Mouse (Mus musculus) cerebellum, postnatal 25 days (tissue): ENCODE data around the gene Arid2.
"Not testable (repeated sequence)": the region's sequence is repeated elsewhere in the genome, so short reads cannot be mapped to it uniquely, and the experiment has no call there.

ENCODE experiments used
- DNase-seq, 2 experiments: peaks; one replicate each; pipeline ENCODE4 v3.0.0; 2021; ENCODE audit warnings: mixed read lengths in 2 of 2

The Arid2 gene

GRCm38 (mm10) chr15:96286015-96286934 lies 1.0 kb upstream of the Arid2 start:
- peak; percentile 96 to 97 for DNase-seq

- DNase-seq = no peak
Measured at GRCm38 (mm10) chr15:96286935-96287292, 404 bp upstream of the Arid2 start.

- peak; percentile 73 for DNase-seq
Measured at GRCm38 (mm10) chr15:96287976-96288835, 888 bp downstream of the Arid2 start.

- DNase-seq = no peak
Measured at GRCm38 (mm10) chr15:96288836-96289390, 1.6 kb downstream of the Arid2 start.

GRCm38 (mm10) chr15:96290001-96290400 lies 2.7 kb downstream of the Arid2 start:
- no peak for DNase-seq

GRCm38 (mm10) chr15:96293444-96293843 lies 6.1 kb downstream of the Arid2 start:
- no peak for DNase-seq

- no peak for DNase-seq
Measured at GRCm38 (mm10) chr15:96297078-96297590, 9.8 kb downstream of the Arid2 start.

GRCm38 (mm10) chr15:96297623-96298188 lies 10.4 kb downstream of the Arid2 start:
- no peak for DNase-seq

GRCm38 (mm10) chr15:96309310-96309709 lies 22.0 kb downstream of the Arid2 start:
- no peak for DNase-seq

- DNase-seq = no peak
Measured at GRCm38 (mm10) chr15:96312902-96313301, 25.6 kb downstream of the Arid2 start.

- no peak for DNase-seq
Measured at GRCm38 (mm10) chr15:96315664-96316063, 28.3 kb downstream of the Arid2 start.

GRCm38 (mm10) chr15:96319335-96319734 lies 32.0 kb downstream of the Arid2 start:
- peak; percentile 60 to 66 for DNase-seq

GRCm38 (mm10) chr15:96325726-96326328 lies 38.5 kb downstream of the Arid2 start:
- no peak for DNase-seq

GRCm38 (mm10) chr15:96328722-96329121 lies 41.4 kb downstream of the Arid2 start:
- not testable (repeated sequence) for DNase-seq

- DNase-seq = no peak
Measured at GRCm38 (mm10) chr15:96330536-96330935, 43.2 kb downstream of the Arid2 start.

GRCm38 (mm10) chr15:96332468-96333213 lies 45.3 kb downstream of the Arid2 start:
- DNase-seq = peak in 1 of 2 experiments; percentile 32

GRCm38 (mm10) chr15:96333350-96333749 lies 46.0 kb downstream of the Arid2 start:
- no peak for DNase-seq

GRCm38 (mm10) chr15:96340924-96341323 lies 53.6 kb downstream of the Arid2 start:
- no peak for DNase-seq

GRCm38 (mm10) chr15:96342097-96342496 lies 54.8 kb downstream of the Arid2 start:
- no peak for DNase-seq

- no peak for DNase-seq
Measured at GRCm38 (mm10) chr15:96342871-96343270, 55.6 kb downstream of the Arid2 start.

GRCm38 (mm10) chr15:96344591-96345285 lies 57.4 kb downstream of the Arid2 start:
- DNase-seq = no peak
